Mouse (Mus musculus) heart, postnatal 4 days (tissue): ENCODE data around the gene Dmac2. TPM values are rescaled to one million over a fixed set of nuclear protein-coding genes. Genes with fewer than 3 reads are reported as not detected.

Source experiments
- DNase-seq: peaks from one replicate; pipeline ENCODE4 v3.0.0; 2021
- total RNA-seq, 2 experiments: library from RNA; stranded (reverse); gene quantifications; 2 replicates each; pipeline ENCODE4 v1.2.3; 2021

The Dmac2 gene
- total RNA-seq, 2 experiments from 2014 or later: 46.1 to 49.5 TPM

DNA sequence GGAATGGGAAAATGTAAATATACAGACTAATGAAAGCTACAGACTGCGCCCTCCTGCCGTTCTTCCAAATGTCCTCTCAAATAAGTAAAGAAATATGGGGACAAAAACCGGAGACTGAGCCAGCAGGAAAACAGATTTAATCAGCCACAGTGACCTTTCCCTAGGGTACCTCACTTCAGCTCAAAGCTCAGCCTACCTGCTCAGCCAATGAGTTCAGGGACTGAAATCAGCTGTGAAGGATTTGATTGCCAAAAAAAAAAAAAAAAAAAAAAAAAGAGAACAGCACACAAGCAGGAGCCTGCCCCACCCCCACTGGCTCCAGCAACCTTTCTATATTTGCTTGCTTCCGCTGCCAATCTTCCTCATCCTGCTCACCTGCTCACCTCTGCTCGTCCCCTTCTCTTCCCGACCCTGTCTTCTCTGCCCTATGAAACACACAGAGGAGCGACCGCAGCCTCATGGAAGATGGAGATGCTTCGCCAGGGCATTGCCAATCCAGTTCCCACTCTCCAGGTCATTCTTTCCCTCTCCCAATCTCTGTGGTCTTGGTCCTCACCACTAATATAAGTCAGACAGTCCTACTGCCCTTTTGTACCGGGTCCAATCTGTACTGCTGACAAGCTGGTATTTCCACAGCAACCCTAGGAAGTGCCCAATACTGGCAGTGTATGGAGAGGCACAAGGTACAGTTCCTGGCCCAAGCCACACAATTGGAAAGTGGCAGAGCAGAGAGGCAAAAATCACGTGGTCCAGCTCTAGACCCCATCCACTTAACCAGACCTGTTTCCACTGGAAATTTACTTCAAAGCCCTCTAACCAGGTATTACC, 36.6 kb downstream of the Dmac2 start:
- DNase-seq: no peak

DNA sequence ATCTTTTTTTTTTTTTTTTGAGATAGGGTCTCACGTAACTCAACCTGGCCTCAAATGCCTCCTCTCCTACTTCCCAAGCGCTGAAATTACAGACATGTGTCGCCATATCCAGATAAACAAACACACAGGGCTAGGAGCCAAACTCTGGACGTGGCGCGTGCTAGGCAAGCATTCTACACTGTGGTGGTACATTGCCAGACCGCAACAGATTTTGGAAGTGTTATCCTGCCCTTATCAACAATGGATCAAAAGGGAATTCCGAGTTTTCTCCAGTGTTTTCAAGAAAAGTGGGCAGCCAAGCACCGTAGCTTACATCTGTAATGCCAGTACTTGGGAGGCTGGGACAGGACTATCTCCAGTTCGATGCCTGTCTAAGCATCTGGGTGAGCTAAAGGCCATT, 38.6 kb downstream of the Dmac2 start:
- DNase-seq: no peak

DNA sequence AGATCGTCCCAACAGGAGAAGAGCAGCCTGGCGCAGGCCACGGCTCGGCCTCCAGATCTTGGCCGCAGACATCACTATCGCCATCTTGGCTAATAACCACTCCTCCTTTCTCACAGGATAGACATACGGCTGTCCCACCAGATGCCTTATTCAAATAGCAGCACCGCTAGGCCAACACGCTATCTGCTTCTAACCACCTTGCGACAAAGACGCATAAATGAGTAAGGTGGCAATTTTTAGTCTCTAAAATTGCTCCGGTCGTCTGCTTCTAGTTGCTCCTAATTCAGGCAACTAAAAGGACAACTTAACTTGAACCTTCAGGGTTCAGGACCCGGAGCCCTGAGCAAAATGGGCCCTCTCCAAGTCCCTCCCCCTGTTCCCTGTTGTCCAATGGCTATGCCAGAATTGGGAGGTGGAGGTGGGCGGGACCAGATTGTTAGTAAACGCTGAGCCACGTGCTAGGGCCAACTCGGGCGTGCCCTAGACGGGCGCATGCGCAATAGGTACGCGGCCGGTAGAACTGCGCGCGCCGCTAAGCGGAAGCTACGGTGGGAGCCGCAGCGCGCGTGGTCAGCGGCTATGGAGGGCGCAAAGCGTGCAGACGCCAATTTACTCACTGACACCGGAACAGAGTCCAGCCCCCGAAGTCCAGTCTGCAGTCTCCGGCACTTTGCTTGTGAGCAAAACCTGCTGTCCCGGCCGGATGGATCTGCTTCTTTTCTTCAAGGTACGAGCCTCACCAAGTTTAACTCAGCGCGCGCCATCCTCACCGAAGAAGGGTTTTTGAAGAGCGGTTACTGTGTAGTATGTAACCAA, 39.7 kb downstream of the Dmac2 start, which contains the start of the genes Bckdha and Exosc5:
Bckdha (minus strand) TSS at position 325 of the 816 bp plus-strand sequence.
Exosc5 (plus strand) TSS at position 508 of the 816 bp plus-strand sequence.
- peak; percentile 99 for DNase-seq

DNA sequence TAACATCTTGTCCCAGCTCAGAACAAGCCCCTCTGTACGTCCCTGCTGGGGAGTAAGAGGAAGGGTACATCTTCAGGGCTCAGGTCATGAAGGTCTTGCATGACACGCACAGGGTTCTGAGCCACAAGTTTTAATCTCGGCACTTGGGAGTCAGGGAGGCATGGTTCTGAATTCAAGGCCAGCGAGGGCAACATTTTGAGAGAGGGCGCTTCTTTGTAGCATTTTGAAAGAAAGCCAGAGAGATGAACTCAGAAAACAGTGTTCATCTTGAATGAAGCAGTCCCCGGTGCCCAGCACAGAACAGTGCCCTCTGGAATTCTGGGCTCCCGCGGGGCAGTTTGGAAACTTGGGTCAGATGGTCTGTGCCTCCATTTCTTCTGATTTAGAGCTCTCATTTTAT, 47.2 kb downstream of the Dmac2 start:
- no peak for DNase-seq

DNA sequence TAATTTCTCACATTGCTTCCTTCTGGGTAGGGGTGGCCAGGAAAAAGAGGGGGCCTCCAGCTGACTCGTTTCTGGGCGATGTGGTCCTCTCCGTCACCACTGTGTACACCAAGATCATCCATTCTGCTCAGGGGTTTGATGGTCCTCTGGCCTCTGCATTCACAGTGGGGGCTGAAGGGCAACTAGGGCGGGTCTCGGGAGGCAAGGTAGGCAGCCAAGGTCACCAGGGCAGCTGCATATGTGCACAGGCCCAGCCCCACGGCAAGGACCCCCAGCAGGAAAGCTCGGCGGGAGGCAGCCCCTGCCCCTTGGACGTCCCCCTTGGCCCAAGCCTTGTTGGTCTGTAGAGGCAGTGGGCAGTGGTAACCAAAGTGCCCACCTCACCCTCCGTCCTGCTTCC, 49.9 kb downstream of the Dmac2 start:
- DNase-seq: no peak

DNA sequence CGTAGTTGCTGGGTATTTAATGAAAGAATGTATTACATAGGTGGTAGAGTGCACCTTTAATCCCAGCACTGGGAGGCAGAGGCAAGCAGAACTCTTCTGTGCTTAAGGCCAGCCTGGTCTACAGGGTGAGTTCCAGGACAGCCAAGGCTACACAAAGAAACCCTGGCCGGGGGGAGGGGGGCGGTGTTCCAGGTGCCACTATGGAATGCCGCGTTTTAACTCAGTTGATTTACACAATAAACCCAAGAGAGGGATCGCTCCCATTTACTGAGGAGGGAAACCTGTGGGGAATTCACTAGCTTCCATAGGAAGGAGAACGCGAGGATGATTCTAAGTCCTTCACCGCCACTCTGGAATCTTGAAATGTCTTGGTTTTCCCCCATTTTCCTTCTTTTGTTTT, 50.4 kb downstream of the Dmac2 start:
- no peak for DNase-seq

DNA sequence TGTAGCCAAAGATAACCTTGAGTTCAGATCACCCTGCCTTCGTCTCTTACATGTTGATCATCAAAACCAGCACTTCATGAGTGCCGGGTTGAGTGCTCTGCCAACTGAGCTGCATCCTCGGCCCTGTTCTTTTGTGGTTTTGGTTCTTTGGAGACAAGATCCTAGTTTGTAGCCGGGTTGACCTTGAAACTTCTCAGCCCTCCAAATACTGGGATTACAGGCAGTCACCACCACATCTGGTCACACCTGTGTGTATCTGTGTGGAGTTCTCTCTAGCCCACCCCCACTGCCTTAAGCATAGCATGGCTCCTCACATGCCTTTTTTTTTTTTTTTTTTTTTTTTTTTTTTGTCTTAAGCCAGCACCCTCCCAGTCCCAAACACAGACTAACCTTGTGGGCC, 50.9 kb downstream of the Dmac2 start:
- DNase-seq: no peak

DNA sequence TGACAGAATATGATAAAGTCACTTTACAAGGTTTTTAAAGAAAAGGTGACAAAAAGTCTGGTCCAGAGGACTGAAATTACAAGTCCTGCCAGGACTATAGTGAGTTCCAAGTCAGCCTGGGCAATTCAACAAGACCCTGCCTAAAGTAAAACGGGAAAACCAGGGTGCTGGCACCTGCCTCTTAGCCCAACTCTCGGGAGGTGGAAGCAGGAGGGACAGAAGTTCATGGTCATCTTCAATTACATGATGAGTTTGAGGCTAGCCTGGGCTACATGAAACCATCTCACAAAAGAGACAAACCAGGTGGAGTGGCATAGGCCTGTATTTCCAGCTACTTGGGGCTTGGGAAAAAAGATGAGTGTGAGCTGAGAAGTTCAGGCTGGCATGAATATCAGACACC, 52.5 kb downstream of the Dmac2 start:
- DNase-seq: no peak

DNA sequence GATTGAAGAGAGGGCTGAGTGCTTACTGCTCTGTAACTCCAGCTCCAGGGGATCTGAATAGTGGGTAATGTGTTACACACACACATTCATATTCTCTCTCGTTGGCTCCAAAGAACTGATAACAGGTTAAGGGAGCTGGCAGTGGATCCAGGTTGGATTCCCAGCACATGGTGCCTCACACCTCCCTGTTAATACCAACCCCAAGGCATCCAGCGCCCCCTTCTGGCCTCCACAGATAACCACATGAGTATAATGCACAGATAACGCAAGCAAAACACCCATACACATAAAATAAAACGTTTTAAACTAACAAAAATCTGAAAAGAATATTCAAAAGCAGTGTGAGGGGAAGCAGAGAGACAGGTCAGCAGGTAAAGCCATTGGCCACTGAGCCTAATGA, 53.2 kb downstream of the Dmac2 start:
- DNase-seq: no peak

DNA sequence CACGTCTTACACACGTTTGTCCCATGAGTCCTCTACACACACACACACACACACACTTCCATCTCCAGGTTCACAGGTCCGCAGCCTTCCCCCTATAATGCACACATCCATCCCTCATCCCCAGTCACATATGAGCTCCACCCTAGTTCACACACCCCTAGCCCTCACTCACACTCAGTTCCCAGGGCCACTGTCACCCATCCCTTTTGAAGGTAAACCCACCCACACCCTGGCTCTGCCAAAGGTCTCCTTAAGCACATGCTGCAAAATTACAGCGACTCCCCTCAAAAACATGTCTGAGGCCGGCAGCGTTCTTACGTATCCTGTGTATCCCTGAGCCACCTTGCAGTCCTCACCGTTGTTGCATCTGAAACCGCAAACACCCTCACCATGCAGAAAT, 55.1 kb downstream of the Dmac2 start:
- no peak for DNase-seq

DNA sequence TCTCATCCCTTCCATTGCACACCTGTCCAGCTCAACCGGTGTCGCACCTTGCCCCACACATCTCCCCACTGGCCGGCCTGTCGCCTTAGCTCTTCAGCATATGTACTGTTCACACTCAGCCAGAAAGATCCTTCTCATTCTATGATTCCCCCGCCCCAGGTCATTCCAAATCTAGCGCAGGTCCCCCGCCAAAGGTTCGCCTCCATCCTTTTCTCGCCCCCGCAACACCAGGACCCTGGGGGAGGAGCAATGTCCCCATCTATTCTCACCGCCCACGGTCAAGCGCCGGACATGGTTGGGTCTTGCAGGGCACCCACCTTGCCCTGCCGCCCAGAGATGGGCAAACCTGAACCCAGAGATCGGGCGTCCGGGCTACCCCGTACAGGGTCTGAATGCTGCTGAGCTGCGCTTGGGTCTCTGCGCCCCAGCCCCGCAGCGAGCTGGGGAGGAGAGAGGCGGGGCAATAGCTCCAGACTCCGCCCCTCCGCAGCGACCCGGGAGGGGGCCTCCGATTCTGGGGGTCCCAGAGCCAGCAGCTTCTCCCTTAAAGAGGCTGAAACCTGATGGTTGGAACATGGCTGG, 55.6 kb downstream of the Dmac2 start, which contains the start of gene Tmem91:
Tmem91 (minus strand) TSS at position 448 of the 582 bp plus-strand sequence.
- no peak for DNase-seq

Other genes starting within 250 kb of the Dmac2 start
- not detected for gene Cnfn, start 249.7 kb upstream of the Dmac2 start, total RNA-seq
- gene Lipe, start 220.7 kb upstream of the Dmac2 start, total RNA-seq: 10 to 100 TPM; 20.8 to 22.6 TPM
- gene Cxcl17, start 206.5 kb upstream of the Dmac2 start, total RNA-seq: not detected
- 1 to 10 TPM; 9.1 to 9.7 TPM for gene Ceacam1, start 141.8 kb upstream of the Dmac2 start, total RNA-seq
- gene Ceacam2, start 79.6 kb upstream of the Dmac2 start, total RNA-seq: 1 to 10 TPM in 1 of 2 experiments, under 1 TPM in 1; 0.95 to 1.1 TPM
- gene Erich4, start 3.5 kb upstream of the Dmac2 start, total RNA-seq: not detected
- 1 to 10 TPM; 2.2 to 3.0 TPM for gene B3gnt8, start 7.2 kb downstream of the Dmac2 start, total RNA-seq
- 10 to 100 TPM; 46.7 to 59.4 TPM for gene Bckdha, start 39.6 kb downstream of the Dmac2 start, total RNA-seq
- 10 to 100 TPM; 18.8 to 19.6 TPM for gene Exosc5, start 39.8 kb downstream of the Dmac2 start, total RNA-seq
- under 1 TPM in 1 of 2 experiments, not detected in 1; 0.56 TPM for gene Tmem91, start 55.8 kb downstream of the Dmac2 start, total RNA-seq
- 10 to 100 TPM; 15.5 to 16.4 TPM for gene B9d2, start 61.4 kb downstream of the Dmac2 start, total RNA-seq
- gene Tgfb1, start 67.6 kb downstream of the Dmac2 start, total RNA-seq: 10 to 100 TPM; 40.9 to 42.4 TPM
- gene Ccdc97, start 99.7 kb downstream of the Dmac2 start, total RNA-seq: 10 to 100 TPM; 42.9 to 44.9 TPM
- 100 to 1,000 TPM; 147 to 149 TPM for gene Hnrnpul1, start 135.3 kb downstream of the Dmac2 start, total RNA-seq
- 10 to 100 TPM; 79.5 to 90.3 TPM for gene Axl, start 169.3 kb downstream of the Dmac2 start, total RNA-seq
- 1 to 10 TPM; 7.5 to 8.7 TPM for gene Cyp2s1, start 197.5 kb downstream of the Dmac2 start, total RNA-seq